Mouse (Mus musculus) T-cell, adult 2 months (primary cell): ENCODE measurements around the gene Zfp958.
A peak's percentile ranks its signal among the peaks of the same experiment; 100 is the strongest.
"Not testable (repeated sequence)": the region's sequence is repeated elsewhere in the genome, so short reads cannot be mapped to it uniquely, and the experiment has no call there.

ENCODE experiments used
- DNase-seq: peaks from one replicate; pipeline ENCODE4 v3.0.0; 2022; ENCODE audit warnings: low spot score

The Zfp958 gene

GRCm38 (mm10) chr8:4612932-4613853, at the start of gene Zfp958:
Gene Zfp958, plus strand, starts transcription at chr8:4613167.
- DNase-seq, result peak; percentile 93

- no peak for DNase-seq
These were observed 31.0 kb upstream of the Zfp958 start for GRCm38 (mm10) chr8:4581986-4582385.

- no peak for DNase-seq
These were observed 30.2 kb upstream of the Zfp958 start for GRCm38 (mm10) chr8:4582754-4583178.

GRCm38 (mm10) chr8:4584660-4585059, 28.3 kb upstream of the Zfp958 start:
- no peak for DNase-seq

- DNase-seq, result no peak
These were observed 26.6 kb upstream of the Zfp958 start for GRCm38 (mm10) chr8:4586356-4586755.

GRCm38 (mm10) chr8:4588165-4589000, 24.6 kb upstream of the Zfp958 start:
- DNase-seq, result peak; percentile 9

- DNase-seq, result no peak
These were observed 4.1 kb upstream of the Zfp958 start for GRCm38 (mm10) chr8:4608896-4609295.

GRCm38 (mm10) chr8:4611626-4612175, 1.3 kb upstream of the Zfp958 start:
- DNase-seq, result not testable (repeated sequence)

GRCm38 (mm10) chr8:4627349-4627748, 14.4 kb downstream of the Zfp958 start:
- DNase-seq, result no peak

GRCm38 (mm10) chr8:4637071-4637470, 24.1 kb downstream of the Zfp958 start:
- no peak for DNase-seq

GRCm38 (mm10) chr8:4642974-4643373, 30.0 kb downstream of the Zfp958 start:
- DNase-seq, result not testable (repeated sequence)

- DNase-seq, result peak; percentile 5
These were observed 43.6 kb downstream of the Zfp958 start for GRCm38 (mm10) chr8:4656536-4656935.

- DNase-seq, result no peak
These were observed 62.4 kb downstream of the Zfp958 start for GRCm38 (mm10) chr8:4675191-4676003.

- DNase-seq, result peak; percentile 2
These were observed 63.6 kb downstream of the Zfp958 start for GRCm38 (mm10) chr8:4676586-4676985.

- DNase-seq, result peak; percentile 98
These were observed 64.6 kb downstream of the Zfp958 start for GRCm38 (mm10) chr8:4677265-4678217.

- peak; percentile 97 for DNase-seq
These were observed 65.4 kb downstream of the Zfp958 start for GRCm38 (mm10) chr8:4678218-4678907.

- peak; percentile 18 for DNase-seq
These were observed 66.1 kb downstream of the Zfp958 start for GRCm38 (mm10) chr8:4678908-4679545.

- peak; percentile 7 for DNase-seq
These were observed 66.8 kb downstream of the Zfp958 start for GRCm38 (mm10) chr8:4679796-4680195.
